Mouse (Mus musculus) limb, embryonic 11.5 days (tissue): ENCODE measurements around the gene H2-Ab1. TPM values are rescaled to one million over a fixed set of nuclear protein-coding genes. Genes with fewer than 3 reads are reported as not detected.

Experiments
- ATAC-seq: fragments of 200-750 bp; cut with Nextera tagmentation; 2 replicates; pipeline ENCODE4 v1.8.0; 2017; ENCODE audit warnings: low read depth; ENCODE audit not compliant: insufficient number of reproducible peaks, low FRiP score, low TSS enrichment
- DNase-seq: peaks from one replicate; pipeline ENCODE4 v3.0.0-alpha.2; 2015; ENCODE audit warnings: low spot score
- H3K27ac ChIP-seq: fragments of 300-500 bp; sonication (generic); replicated peaks from 2 replicates; pipeline ENCODE4 v1.5.1; 2014; ENCODE audit warnings: low read depth, mild to moderate bottlenecking, low read length
- H3K27me3 ChIP-seq: fragments of 300-500 bp; sonication (generic); 2 replicates; pipeline ENCODE4 v1.6.1; 2014; ENCODE audit warnings: mild to moderate bottlenecking, low read length, mixed read lengths; ENCODE audit not compliant: control insufficient read depth, insufficient read depth
- H3K36me3 ChIP-seq: fragments of 300-500 bp; sonication (generic); 2 replicates; pipeline ENCODE4 v1.6.1; 2014; ENCODE audit warnings: mild to moderate bottlenecking, low read length, moderate library complexity, mixed read lengths; ENCODE audit not compliant: control insufficient read depth, insufficient read depth
- H3K4me1 ChIP-seq: fragments of 300-500 bp; sonication (generic); 2 replicates; pipeline ENCODE4 v1.6.1; 2014; ENCODE audit warnings: low read length, mixed read lengths; ENCODE audit not compliant: control insufficient read depth, insufficient read depth
- H3K4me2 ChIP-seq: fragments of 300-500 bp; sonication (generic); 2 replicates; pipeline ENCODE4 v1.6.1; 2014; ENCODE audit warnings: low read depth, mild to moderate bottlenecking, moderate library complexity; ENCODE audit not compliant: severe bottlenecking
- H3K4me3 ChIP-seq: fragments of 300-500 bp; sonication (generic); 2 replicates; pipeline ENCODE4 v1.5.1; 2014; ENCODE audit warnings: low read depth, low read length
- H3K9ac ChIP-seq: fragments of 300-500 bp; sonication (generic); 2 replicates; pipeline ENCODE4 v1.6.1; 2014; ENCODE audit warnings: mild to moderate bottlenecking, low read length
- H3K9me3 ChIP-seq: fragments of 300-500 bp; sonication (generic); 2 replicates; pipeline ENCODE4 v1.6.1; 2016; ENCODE audit warnings: low read length; ENCODE audit not compliant: control insufficient read depth
- WGBS: fragments of 180-500 bp; shearing (Covaris S2); extraction: QIAGEN DNeasy Blood & Tissue Kit; methylation state at CpG from one replicate; pipeline ENCODE4 v1.1.7; 2014; 5-methylcytosine and 5-hydroxymethylcytosine counted together
- polyA plus RNA-seq: library from polyadenylated mRNA; unstranded; fragments of >200 nt; fragmentation: Nextera tagmentation; extraction: Ambion mirVana; gene quantifications from 2 replicates; pipeline ENCODE4 v1.2.1, GENCODE M21; 2014

The H2-Ab1 gene
- polyA plus RNA-seq, 1 experiment from 2014 or later = 4.5 TPM

GRCm38 (mm10) chr17:34272102-34272501 lies 14.6 kb downstream of the H2-Ab1 start:
- H3K27me3 ChIP-seq = no peaks in the 10 kb centered on the region
- DNase-seq (no peak), ATAC-seq (no peak)
- H3K27ac ChIP-seq = no peak overlapping the region
- no peaks in the 10 kb centered on the region for H3K9me3 ChIP-seq
- no peak overlapping the region for H3K9ac ChIP-seq
- no peak overlapping the region for H3K4me3 ChIP-seq
- no peaks in the 10 kb centered on the region for H3K4me1 ChIP-seq
- WGBS = 89% methylated on average over 1 of the region's 1 CpGs
- H3K36me3 ChIP-seq = no peaks in the 10 kb centered on the region
- H3K4me2 ChIP-seq = no peak overlapping the region

GRCm38 (mm10) chr17:34280499-34281038 lies 23.1 kb downstream of the H2-Ab1 start:
- no peak overlapping the region; the same call in 1 of the 2 replicates for H3K4me2 ChIP-seq
- no peak for DNase-seq
- H3K27ac ChIP-seq = no peak overlapping the region
- no peaks in the 10 kb centered on the region for H3K27me3 ChIP-seq
- no peak overlapping the region for H3K9ac ChIP-seq
- no peaks in the 10 kb centered on the region for H3K36me3 ChIP-seq
- no peak for ATAC-seq
- no peaks in the 10 kb centered on the region for H3K9me3 ChIP-seq
- H3K4me3 ChIP-seq = no peak overlapping the region
- WGBS = 79% methylated on average over 1 of the region's 1 CpGs
- no peaks in the 10 kb centered on the region for H3K4me1 ChIP-seq

GRCm38 (mm10) chr17:34281836-34282235 lies 24.3 kb downstream of the H2-Ab1 start:
- 67% methylated on average over 1 of the region's 1 CpGs for WGBS
- Histone ChIP-seq H3K9ac (no peak overlapping the region), H3K27ac (no peak overlapping the region), H3K4me2 (no peak overlapping the region), H3K36me3 (no peaks in the 10 kb centered on the region), H3K9me3 (no peaks in the 10 kb centered on the region), H3K4me1 (no peaks in the 10 kb centered on the region), H3K27me3 (no peaks in the 10 kb centered on the region), H3K4me3 (no peak overlapping the region)
- DNase-seq = no peak
- no peak for ATAC-seq

- 76% methylated on average over 4 of the region's 4 CpGs for WGBS
- no peak for ATAC-seq
- H3K9me3 ChIP-seq = no peaks in the 10 kb centered on the region
Measured at GRCm38 (mm10) chr17:34285371-34285770, 27.9 kb downstream of the H2-Ab1 start.

GRCm38 (mm10) chr17:34285848-34286247 lies 28.4 kb downstream of the H2-Ab1 start:
- H3K9me3 ChIP-seq = no peaks in the 10 kb centered on the region
- peak; percentile 46 for DNase-seq
- H3K4me1 ChIP-seq = no peaks in the 10 kb centered on the region
- H3K4me3 ChIP-seq = no peak overlapping the region
- H3K9ac ChIP-seq = no peak overlapping the region
- no peak for ATAC-seq
- H3K27me3 ChIP-seq = no peaks in the 10 kb centered on the region
- H3K36me3 ChIP-seq = no peaks in the 10 kb centered on the region
- no peak overlapping the region for H3K27ac ChIP-seq
- WGBS = 35% methylated on average over 4 of the region's 4 CpGs
- H3K4me2 ChIP-seq = no peak overlapping the region

More at GRCm38 (mm10) chr17:34285371-34285770, 27.9 kb downstream of the H2-Ab1 start:
- DNase-seq = no peak
- H3K36me3 ChIP-seq = no peaks in the 10 kb centered on the region
- no peak overlapping the region for H3K27ac ChIP-seq
- no peak overlapping the region for H3K9ac ChIP-seq
- no peak overlapping the region for H3K4me2 ChIP-seq
- H3K4me1 ChIP-seq = no peaks in the 10 kb centered on the region
- H3K27me3 ChIP-seq = no peaks in the 10 kb centered on the region
- no peak overlapping the region for H3K4me3 ChIP-seq

GRCm38 (mm10) chr17:34286501-34286900 lies 29.0 kb downstream of the H2-Ab1 start:
- no peaks in the 10 kb centered on the region for H3K27me3 ChIP-seq
- no peak overlapping the region for H3K4me2 ChIP-seq
- no peak for DNase-seq
- no peaks in the 10 kb centered on the region for H3K36me3 ChIP-seq
- no peak overlapping the region for H3K9ac ChIP-seq
- H3K9me3 ChIP-seq = no peaks in the 10 kb centered on the region
- no peak for ATAC-seq
- 82% methylated on average over 5 of the region's 5 CpGs for WGBS
- no peak overlapping the region for H3K27ac ChIP-seq
- 0 out of 2 replicates have a peak, but pooled peaks cover 1% of the 10 kb centered on the region for H3K4me1 ChIP-seq
- H3K4me3 ChIP-seq = no peak overlapping the region

GRCm38 (mm10) chr17:34286999-34287398 lies 29.5 kb downstream of the H2-Ab1 start:
- Histone ChIP-seq H3K27me3 (no peaks in the 10 kb centered on the region), H3K4me2 (no peak overlapping the region), H3K36me3 (no peaks in the 10 kb centered on the region), H3K9ac (no peak overlapping the region), H3K27ac (no peak overlapping the region), H3K4me1 (0 out of 2 replicates have a peak, but pooled peaks cover 3% of the 10 kb centered on the region), H3K9me3 (no peaks in the 10 kb centered on the region), H3K4me3 (no peak overlapping the region)
- DNase-seq (no peak), ATAC-seq (no peak)
- WGBS = 71% methylated on average over 6 of the region's 6 CpGs

GRCm38 (mm10) chr17:34287648-34288047 lies 30.2 kb downstream of the H2-Ab1 start, which contains the start of gene H2-Aa:
Gene H2-Aa (minus strand): TSS chr17:34287823.
- Histone ChIP-seq H3K9me3 (no peaks in the 10 kb centered on the region), H3K27me3 (no peaks in the 10 kb centered on the region), H3K4me2 (no peak within 1 kb of the TSS), H3K27ac (no peak within 1 kb of the TSS), H3K9ac (no peak within 1 kb of the TSS), H3K4me1 (0 out of 2 replicates have a peak, but pooled peaks cover 3% of the 10 kb centered on the region), H3K36me3 (no peaks in the 10 kb centered on the region), H3K4me3 (no peak within 1 kb of the TSS)
- WGBS = 14% methylated on average over 8 of the region's 8 CpGs
- peak; percentile 67 for DNase-seq
- no peak for ATAC-seq

GRCm38 (mm10) chr17:34288131-34288530 lies 30.6 kb downstream of the H2-Ab1 start:
- H3K4me2 ChIP-seq = no peak overlapping the region
- no peak overlapping the region for H3K27ac ChIP-seq
- H3K4me1 ChIP-seq = 0 out of 2 replicates have a peak, but pooled peaks cover 3% of the 10 kb centered on the region
- ATAC-seq = no peak
- H3K36me3 ChIP-seq = no peaks in the 10 kb centered on the region
- no peaks in the 10 kb centered on the region for H3K9me3 ChIP-seq
- no peaks in the 10 kb centered on the region for H3K27me3 ChIP-seq
- no peak overlapping the region for H3K9ac ChIP-seq
- no peak overlapping the region for H3K4me3 ChIP-seq
- DNase-seq = no peak
- WGBS = 82% methylated on average over 3 of the region's 3 CpGs
